Mouse (Mus musculus): ENCODE data around the gene Prc1. TPM values are rescaled to one million over a fixed set of nuclear protein-coding genes. Genes with fewer than 3 reads are reported as not detected.

The Prc1 gene
- polyA plus RNA-seq, 1 experiment from 2014 or later = 121 TPM

DNA sequence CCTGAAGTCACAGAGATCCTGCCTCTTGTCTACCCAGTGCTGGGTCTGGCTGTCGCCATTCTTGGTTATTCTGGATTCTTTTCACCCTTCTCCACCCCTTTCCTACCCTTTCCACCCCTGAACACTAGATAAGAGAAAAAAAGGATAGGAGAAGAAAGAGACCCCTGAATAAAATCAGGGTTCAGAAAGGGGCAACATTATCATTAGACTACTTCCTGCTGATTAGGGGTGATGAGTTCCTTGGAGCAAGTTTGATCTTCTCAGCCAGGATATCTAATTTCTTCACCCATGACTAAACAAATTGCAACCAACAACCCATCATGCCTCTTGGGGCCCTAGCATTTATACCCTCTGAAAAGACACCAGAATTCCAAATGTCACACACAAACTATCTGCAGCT, 26.5 kb upstream of the Prc1 start:
- H3K36me3 ChIP-seq = peaks cover 42% of the 10 kb centered on the region
- ATAC-seq (ENCODE audit: insufficient number of reproducible peaks, insufficient read depth, low FRiP score, low TSS enrichment, low read depth) = no peak
- 67% methylated on average over 1 of the region's 1 CpGs for WGBS
- peaks cover 16% of the 10 kb centered on the region for H3K4me1 ChIP-seq
- no peak overlapping the region for H3K4me2 ChIP-seq
- H3K27me3 ChIP-seq = no peaks in the 10 kb centered on the region
- no peaks in the 10 kb centered on the region for H3K9me3 ChIP-seq
- H3K4me3 ChIP-seq = no peak overlapping the region
- no peak overlapping the region for H3K27ac ChIP-seq
- H3K9ac ChIP-seq = no peak overlapping the region

- peak within 1 kb of the TSS; percentile 86 for H3K4me3 ChIP-seq
- H3K27me3 ChIP-seq = no peaks in the 10 kb centered on the region
- peaks cover under 1% of the 10 kb centered on the region; the same call in 1 of the 2 replicates for H3K9me3 ChIP-seq
- H3K9ac ChIP-seq = peak within 1 kb of the TSS; percentile 86
- H3K4me1 ChIP-seq = peaks cover 16% of the 10 kb centered on the region
- H3K36me3 ChIP-seq = peaks cover 48% of the 10 kb centered on the region
- peak within 1 kb of the TSS; percentile 93 for H3K4me2 ChIP-seq
- ATAC-seq (ENCODE audit: insufficient number of reproducible peaks, insufficient read depth, low FRiP score, low TSS enrichment, low read depth) = peak; percentile 76; the same call in 1 of the 2 replicates
- WGBS = 5% methylated on average over 21 of the region's 21 CpGs
- H3K27ac ChIP-seq = peak within 1 kb of the TSS; percentile 75
These were observed 25.1 kb upstream of the Prc1 start, which contains the start of gene Vps33b for GRCm38 (mm10) chr7:80268897-80269750. Gene Vps33b, plus strand, starts transcription at chr7:80269649.

- Histone ChIP-seq H3K9ac (peak overlapping the region; percentile 86), H3K36me3 (peaks cover 48% of the 10 kb centered on the region), H3K4me2 (peak overlapping the region; percentile 93), H3K4me3 (peak overlapping the region; percentile 86), H3K27ac (peak overlapping the region; percentile 75; the same call in 1 of the 2 replicates), H3K4me1 (peaks cover 16% of the 10 kb centered on the region), H3K9me3 (peaks cover 7% of the 10 kb centered on the region), H3K27me3 (no peaks in the 10 kb centered on the region)
- WGBS = under 1% methylated on average over 23 of the region's 23 CpGs
- ATAC-seq (ENCODE audit: insufficient number of reproducible peaks, insufficient read depth, low FRiP score, low TSS enrichment, low read depth) = peak; percentile 46; the same call in 1 of the 2 replicates
These were observed 24.4 kb upstream of the Prc1 start for GRCm38 (mm10) chr7:80269751-80270255.

GRCm38 (mm10) chr7:80273456-80273855, 20.8 kb upstream of the Prc1 start:
- Histone ChIP-seq H3K4me1 (peaks cover 16% of the 10 kb centered on the region), H3K9me3 (peaks cover 13% of the 10 kb centered on the region), H3K4me3 (no peak overlapping the region), H3K27ac (no peak overlapping the region), H3K4me2 (no peak overlapping the region), H3K9ac (no peak overlapping the region), H3K36me3 (peaks cover 60% of the 10 kb centered on the region), H3K27me3 (no peaks in the 10 kb centered on the region)
- ATAC-seq (ENCODE audit: insufficient number of reproducible peaks, insufficient read depth, low FRiP score, low TSS enrichment, low read depth) = no peak
- 89% methylated on average over 2 of the region's 2 CpGs for WGBS

- 98% methylated on average over 4 of the region's 4 CpGs for WGBS
- Histone ChIP-seq H3K9ac (no peak overlapping the region), H3K9me3 (peaks cover 13% of the 10 kb centered on the region), H3K4me1 (no peaks in the 10 kb centered on the region), H3K4me3 (no peak overlapping the region), H3K4me2 (no peak overlapping the region), H3K27me3 (no peaks in the 10 kb centered on the region), H3K27ac (no peak overlapping the region), H3K36me3 (peaks cover 78% of the 10 kb centered on the region)
- ATAC-seq (ENCODE audit: insufficient number of reproducible peaks, insufficient read depth, low FRiP score, low TSS enrichment, low read depth) = no peak
These were observed 17.9 kb upstream of the Prc1 start for GRCm38 (mm10) chr7:80276374-80276773.

DNA sequence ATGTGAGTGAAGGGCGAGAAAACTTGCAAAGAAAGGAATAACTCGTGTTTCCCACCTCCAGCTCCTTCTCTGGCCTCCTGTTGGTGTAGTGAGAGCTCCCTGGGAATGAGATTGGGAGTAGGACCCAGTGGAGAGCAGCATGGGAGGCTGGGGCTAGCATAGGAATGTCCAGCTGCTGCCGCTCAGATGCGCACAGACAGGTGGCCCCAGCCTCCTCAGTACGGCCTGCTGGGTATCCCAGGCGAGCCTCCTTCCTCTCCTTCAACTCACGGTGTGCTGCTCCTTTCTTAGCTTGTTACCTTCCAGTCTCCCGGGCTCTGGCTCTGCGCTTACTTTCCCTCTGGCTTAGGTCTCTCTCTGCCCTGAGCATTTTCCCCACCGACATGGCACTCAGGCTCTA, 14.2 kb upstream of the Prc1 start:
- H3K4me1 ChIP-seq = no peaks in the 10 kb centered on the region
- ATAC-seq (ENCODE audit: insufficient number of reproducible peaks, insufficient read depth, low FRiP score, low TSS enrichment, low read depth) = no peak
- peaks cover 74% of the 10 kb centered on the region for H3K36me3 ChIP-seq
- 89% methylated on average over 10 of the region's 10 CpGs for WGBS
- no peak overlapping the region for H3K4me2 ChIP-seq
- peaks cover 3% of the 10 kb centered on the region for H3K9me3 ChIP-seq
- H3K27ac ChIP-seq = no peak overlapping the region
- H3K9ac ChIP-seq = no peak overlapping the region
- no peaks in the 10 kb centered on the region for H3K27me3 ChIP-seq
- H3K4me3 ChIP-seq = no peak overlapping the region

DNA sequence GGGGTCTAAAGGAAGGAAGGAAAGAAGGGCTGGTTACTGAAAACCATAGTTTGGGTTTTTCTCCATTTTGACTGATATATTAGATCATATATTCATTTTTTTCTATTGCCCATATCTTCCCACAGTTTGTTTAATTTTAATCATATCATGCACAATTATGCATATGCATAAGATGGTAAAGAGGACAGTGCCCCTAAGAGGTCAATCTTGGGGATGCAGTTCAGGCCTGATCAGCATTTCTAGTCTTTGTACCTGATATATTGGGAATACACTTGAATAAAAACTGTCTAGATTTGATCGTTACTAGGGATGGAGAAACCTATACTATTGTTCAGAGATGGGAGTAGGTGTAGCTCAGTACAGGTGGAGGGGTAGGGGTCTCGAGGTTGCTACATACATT, 13.3 kb upstream of the Prc1 start:
- Histone ChIP-seq H3K36me3 (peaks cover 76% of the 10 kb centered on the region), H3K4me2 (no peak overlapping the region), H3K9ac (no peak overlapping the region), H3K4me1 (no peaks in the 10 kb centered on the region), H3K4me3 (no peak overlapping the region), H3K9me3 (no peaks in the 10 kb centered on the region), H3K27ac (no peak overlapping the region), H3K27me3 (no peaks in the 10 kb centered on the region)
- WGBS = 89% methylated on average over 2 of the region's 2 CpGs
- no peak for ATAC-seq (ENCODE audit: insufficient number of reproducible peaks, insufficient read depth, low FRiP score, low TSS enrichment, low read depth)

DNA sequence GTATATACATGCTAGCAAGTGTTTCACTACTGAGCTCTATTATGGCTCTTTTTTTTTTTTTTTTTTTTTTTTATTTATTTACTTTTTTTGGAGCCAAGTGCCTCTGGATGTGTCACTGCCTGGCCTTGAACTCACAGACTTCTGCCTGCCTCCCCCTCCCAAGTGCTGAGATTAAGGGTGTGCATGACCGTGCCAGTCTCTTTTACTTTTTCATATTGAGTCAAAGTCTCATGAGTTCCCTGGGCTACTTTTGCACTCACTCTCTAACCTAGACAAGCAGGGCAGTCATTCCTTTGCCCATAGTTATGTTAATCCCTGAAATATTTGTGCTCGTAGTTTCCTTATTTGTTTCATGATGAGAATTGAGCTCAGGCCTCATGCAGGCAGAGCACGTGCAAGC, 12.6 kb upstream of the Prc1 start:
- H3K9me3 ChIP-seq = no peaks in the 10 kb centered on the region
- H3K36me3 ChIP-seq = peaks cover 76% of the 10 kb centered on the region
- no peak for ATAC-seq (ENCODE audit: insufficient number of reproducible peaks, insufficient read depth, low FRiP score, low TSS enrichment, low read depth)
- H3K9ac ChIP-seq = no peak overlapping the region
- no peak overlapping the region for H3K4me2 ChIP-seq
- H3K27me3 ChIP-seq = no peaks in the 10 kb centered on the region
- H3K4me3 ChIP-seq = no peak overlapping the region
- H3K27ac ChIP-seq = no peak overlapping the region
- no peaks in the 10 kb centered on the region for H3K4me1 ChIP-seq
- WGBS = 83% methylated on average over 3 of the region's 3 CpGs

GRCm38 (mm10) chr7:80283226-80283918, 10.9 kb upstream of the Prc1 start:
- Histone ChIP-seq H3K27me3 (no peaks in the 10 kb centered on the region), H3K4me3 (no peak overlapping the region), H3K27ac (no peak overlapping the region), H3K9ac (no peak overlapping the region), H3K36me3 (peaks cover 76% of the 10 kb centered on the region), H3K9me3 (no peaks in the 10 kb centered on the region), H3K4me1 (no peaks in the 10 kb centered on the region), H3K4me2 (no peak overlapping the region)
- no peak for ATAC-seq (ENCODE audit: insufficient number of reproducible peaks, insufficient read depth, low FRiP score, low TSS enrichment, low read depth)
- 93% methylated on average over 3 of the region's 3 CpGs for WGBS

DNA sequence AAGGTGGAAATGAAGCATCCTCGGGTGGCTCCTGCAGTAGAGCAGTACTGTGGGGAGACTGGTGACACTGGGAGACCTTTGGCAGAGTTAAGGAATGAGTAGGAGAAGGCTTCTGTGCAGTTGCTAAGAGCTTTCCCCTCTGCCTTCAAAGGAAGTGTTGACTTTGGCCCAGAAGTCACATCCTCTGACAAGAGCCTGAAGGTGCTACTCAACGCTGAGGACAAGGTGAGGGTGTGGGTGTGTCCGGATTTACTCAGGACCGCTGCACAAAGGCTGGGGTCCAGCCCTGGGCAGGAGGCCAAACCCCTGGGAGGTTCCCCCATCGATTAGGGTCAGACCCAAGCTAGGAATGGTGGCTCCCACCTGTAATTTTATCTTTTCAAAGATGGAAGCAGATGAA, 9.9 kb upstream of the Prc1 start:
- H3K4me2 ChIP-seq = no peak overlapping the region
- WGBS = 92% methylated on average over 5 of the region's 5 CpGs
- H3K27ac ChIP-seq = no peak overlapping the region
- H3K9ac ChIP-seq = no peak overlapping the region
- no peak for ATAC-seq (ENCODE audit: insufficient number of reproducible peaks, insufficient read depth, low FRiP score, low TSS enrichment, low read depth)
- no peaks in the 10 kb centered on the region for H3K4me1 ChIP-seq
- no peaks in the 10 kb centered on the region for H3K9me3 ChIP-seq
- H3K27me3 ChIP-seq = no peaks in the 10 kb centered on the region
- peaks cover 74% of the 10 kb centered on the region for H3K36me3 ChIP-seq
- H3K4me3 ChIP-seq = no peak overlapping the region

DNA sequence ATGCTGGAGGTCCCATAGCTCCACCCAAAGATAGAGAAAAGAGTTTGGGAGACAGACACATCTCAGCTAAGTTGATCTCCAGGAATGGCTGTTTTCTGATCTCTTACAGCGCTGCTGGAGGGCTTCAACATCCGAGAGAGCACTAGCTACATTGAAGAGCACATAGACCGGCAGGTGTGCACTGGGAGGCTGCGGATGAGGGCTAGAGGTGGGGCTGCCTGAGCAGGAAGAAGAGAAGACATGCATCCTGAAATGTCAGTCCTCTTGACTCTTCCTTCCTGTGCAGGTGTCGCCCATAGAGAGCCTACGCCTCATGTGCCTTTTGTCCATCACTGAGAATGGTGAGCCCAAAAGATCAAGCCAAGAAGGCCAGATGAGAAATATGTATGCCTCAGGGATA, 8.5 kb upstream of the Prc1 start:
- no peak overlapping the region for H3K9ac ChIP-seq
- peaks cover 76% of the 10 kb centered on the region for H3K36me3 ChIP-seq
- no peak overlapping the region for H3K4me3 ChIP-seq
- ATAC-seq (ENCODE audit: insufficient number of reproducible peaks, insufficient read depth, low FRiP score, low TSS enrichment, low read depth) = no peak
- 96% methylated on average over 6 of the region's 6 CpGs for WGBS
- no peaks in the 10 kb centered on the region for H3K9me3 ChIP-seq
- H3K27me3 ChIP-seq = no peaks in the 10 kb centered on the region
- no peak overlapping the region for H3K4me2 ChIP-seq
- H3K27ac ChIP-seq = no peak overlapping the region
- H3K4me1 ChIP-seq = no peaks in the 10 kb centered on the region
